Mouse (Mus musculus) intestine, embryonic 16.5 days (tissue): ENCODE data around the gene Ciao2a. TPM values are rescaled to one million over a fixed set of nuclear protein-coding genes. Genes with fewer than 3 reads are reported as not detected.

Experiments used
- ATAC-seq: fragments of 200-750 bp; cut with Nextera tagmentation; 2 replicates; pipeline ENCODE4 v1.8.0; 2017; ENCODE audit warnings: moderate TSS enrichment, moderate library complexity
- H3K27ac ChIP-seq: fragments of 300-500 bp; sonication (generic); 2 replicates; pipeline ENCODE4 v1.5.1; 2014; ENCODE audit warnings: mild to moderate bottlenecking, low read length
- H3K27me3 ChIP-seq: fragments of 300-500 bp; sonication (generic); replicated peaks from 2 replicates; pipeline ENCODE4 v1.6.1; 2014; ENCODE audit warnings: low read length, control low read depth, mixed read lengths; ENCODE audit not compliant: control insufficient read depth, insufficient read depth
- H3K36me3 ChIP-seq: fragments of 300-500 bp; sonication (generic); 2 replicates; pipeline ENCODE4 v1.6.1; 2014; ENCODE audit warnings: low read length, control low read depth; ENCODE audit not compliant: control insufficient read depth, insufficient read depth
- H3K4me1 ChIP-seq: fragments of 300-500 bp; sonication (generic); 2 replicates; pipeline ENCODE4 v1.6.1; 2014; ENCODE audit warnings: low read length, control low read depth, mixed read lengths; ENCODE audit not compliant: control insufficient read depth, insufficient read depth
- H3K4me2 ChIP-seq: fragments of 300-500 bp; sonication (generic); 2 replicates; pipeline ENCODE4 v1.6.1; 2014; ENCODE audit warnings: low read depth, low read length, control low read depth
- H3K4me3 ChIP-seq: fragments of 300-500 bp; sonication (generic); 2 replicates; pipeline ENCODE4 v1.5.1; 2014; ENCODE audit warnings: mild to moderate bottlenecking, low read length
- H3K9ac ChIP-seq: fragments of 300-500 bp; sonication (generic); 2 replicates; pipeline ENCODE4 v1.6.1; 2014; ENCODE audit warnings: low read depth, low read length
- H3K9me3 ChIP-seq: fragments of 300-500 bp; sonication (generic); 2 replicates; pipeline ENCODE4 v1.6.1; 2016; ENCODE audit warnings: low read length, control low read depth; ENCODE audit not compliant: control insufficient read depth
- WGBS: fragments of 180-500 bp; shearing (Covaris S2); extraction: QIAGEN DNeasy Blood & Tissue Kit; methylation state at CpG from one replicate; pipeline ENCODE4 v1.1.7; 2014; 5-methylcytosine and 5-hydroxymethylcytosine counted together
- polyA plus RNA-seq: library from polyadenylated mRNA; unstranded; fragments of >200 nt; fragmentation: Nextera tagmentation; extraction: Ambion mirVana; gene quantifications from 2 replicates; pipeline ENCODE4 v1.2.1, GENCODE M21; 2015

The Ciao2a gene
- polyA plus RNA-seq, 1 experiment from 2014 or later, result 219 TPM

- peak; percentile 83 for ATAC-seq
- Histone ChIP-seq H3K9me3 (no peaks in the 10 kb centered on the region), H3K4me3 (no peak overlapping the region), H3K36me3 (no peaks in the 10 kb centered on the region), H3K4me2 (no peak overlapping the region), H3K27me3 (no peaks in the 10 kb centered on the region), H3K27ac (no peak overlapping the region), H3K4me1 (no peaks in the 10 kb centered on the region; the same call in 1 of the 2 replicates), H3K9ac (no peak overlapping the region)
- 14% methylated on average over 1 of the region's 1 CpGs for WGBS
Observed at GRCm38 (mm10) chr9:66168233-66168632, 41.8 kb downstream of the Ciao2a start.

GRCm38 (mm10) chr9:66170506-66170905 is 44.1 kb downstream of the Ciao2a start:
- Histone ChIP-seq H3K27me3 (no peaks in the 10 kb centered on the region), H3K4me2 (no peak overlapping the region), H3K4me1 (no peaks in the 10 kb centered on the region; the same call in 1 of the 2 replicates), H3K4me3 (no peak overlapping the region), H3K27ac (no peak overlapping the region), H3K9ac (no peak overlapping the region), H3K36me3 (no peaks in the 10 kb centered on the region), H3K9me3 (no peaks in the 10 kb centered on the region)
- WGBS, result 54% methylated on average over 5 of the region's 5 CpGs
- no peak for ATAC-seq

- Histone ChIP-seq H3K27me3 (no peaks in the 10 kb centered on the region), H3K4me1 (no peaks in the 10 kb centered on the region; the same call in 1 of the 2 replicates), H3K9ac (no peak overlapping the region), H3K9me3 (no peaks in the 10 kb centered on the region), H3K27ac (no peak overlapping the region), H3K4me3 (no peak overlapping the region), H3K36me3 (no peaks in the 10 kb centered on the region), H3K4me2 (no peak overlapping the region)
- WGBS, result 64% methylated on average over 12 of the region's 12 CpGs
- no peak for ATAC-seq
Observed at GRCm38 (mm10) chr9:66171275-66171921, 45.0 kb downstream of the Ciao2a start.

GRCm38 (mm10) chr9:66173316-66173855 is 47.0 kb downstream of the Ciao2a start:
- Histone ChIP-seq H3K27me3 (no peaks in the 10 kb centered on the region), H3K4me2 (no peak overlapping the region), H3K4me1 (no peaks in the 10 kb centered on the region; the same call in 1 of the 2 replicates), H3K4me3 (no peak overlapping the region), H3K9me3 (no peaks in the 10 kb centered on the region), H3K36me3 (no peaks in the 10 kb centered on the region), H3K9ac (no peak overlapping the region), H3K27ac (no peak overlapping the region)
- ATAC-seq, result no peak
- WGBS, result 91% methylated on average over 5 of the region's 5 CpGs

GRCm38 (mm10) chr9:66174985-66175384 is 48.6 kb downstream of the Ciao2a start:
- no peak overlapping the region for H3K4me3 ChIP-seq
- no peak for ATAC-seq
- no peaks in the 10 kb centered on the region for H3K4me1 ChIP-seq
- no peaks in the 10 kb centered on the region for H3K36me3 ChIP-seq
- H3K27me3 ChIP-seq, result no peaks in the 10 kb centered on the region
- no peak overlapping the region for H3K27ac ChIP-seq
- H3K9ac ChIP-seq, result no peak overlapping the region
- WGBS, result 95% methylated on average over 3 of the region's 3 CpGs
- H3K4me2 ChIP-seq, result no peak overlapping the region
- H3K9me3 ChIP-seq, result no peaks in the 10 kb centered on the region

- ATAC-seq, result no peak
Observed at GRCm38 (mm10) chr9:66177975-66178374, 51.6 kb downstream of the Ciao2a start.

GRCm38 (mm10) chr9:66179795-66180194 is 53.4 kb downstream of the Ciao2a start:
- Histone ChIP-seq H3K4me3 (no peak overlapping the region), H3K36me3 (no peaks in the 10 kb centered on the region), H3K27me3 (no peaks in the 10 kb centered on the region), H3K27ac (no peak overlapping the region), H3K9ac (no peak overlapping the region), H3K4me1 (peaks cover 5% of the 10 kb centered on the region), H3K4me2 (no peak overlapping the region), H3K9me3 (no peaks in the 10 kb centered on the region)
- WGBS, result 70% methylated on average over 6 of the region's 6 CpGs
- no peak for ATAC-seq

More at GRCm38 (mm10) chr9:66177975-66178374, 51.6 kb downstream of the Ciao2a start:
- no peaks in the 10 kb centered on the region for H3K9me3 ChIP-seq
- no peak overlapping the region for H3K9ac ChIP-seq
- no peak overlapping the region for H3K4me2 ChIP-seq
- H3K36me3 ChIP-seq, result no peaks in the 10 kb centered on the region
- H3K4me3 ChIP-seq, result no peak overlapping the region
- no peak overlapping the region for H3K27ac ChIP-seq
- H3K27me3 ChIP-seq, result no peaks in the 10 kb centered on the region
- WGBS, result 37% methylated on average over 1 of the region's 1 CpGs
- H3K4me1 ChIP-seq, result peaks cover 5% of the 10 kb centered on the region

GRCm38 (mm10) chr9:66181126-66181825 is 54.9 kb downstream of the Ciao2a start:
- no peaks in the 10 kb centered on the region for H3K27me3 ChIP-seq
- WGBS, result 77% methylated on average over 4 of the region's 4 CpGs
- ATAC-seq, result peak; percentile 85
- H3K4me2 ChIP-seq, result no peak overlapping the region
- H3K27ac ChIP-seq, result 0 out of 2 replicates have a peak overlapping the region, but pooled peaks have one; percentile 0
- no peaks in the 10 kb centered on the region for H3K36me3 ChIP-seq
- H3K9me3 ChIP-seq, result no peaks in the 10 kb centered on the region
- H3K9ac ChIP-seq, result no peak overlapping the region
- H3K4me1 ChIP-seq, result peaks cover 6% of the 10 kb centered on the region
- no peak overlapping the region for H3K4me3 ChIP-seq

GRCm38 (mm10) chr9:66181826-66182678 is 55.6 kb downstream of the Ciao2a start:
- Histone ChIP-seq H3K9me3 (no peaks in the 10 kb centered on the region), H3K36me3 (no peaks in the 10 kb centered on the region), H3K4me1 (peaks cover 11% of the 10 kb centered on the region), H3K9ac (no peak overlapping the region), H3K27ac (peak overlapping the region; percentile 13; the same call in 1 of the 2 replicates), H3K27me3 (no peaks in the 10 kb centered on the region), H3K4me3 (no peak overlapping the region), H3K4me2 (no peak overlapping the region)
- WGBS, result 50% methylated on average over 11 of the region's 11 CpGs
- peak; percentile 78 for ATAC-seq
